Mouse (Mus musculus): Measurements from ENCODE around the gene Rnf208.

- TF ChIP-seq CTCF (IDR thresholded peaks at IDR 0.05; ENCODE audit: extremely low read depth, insufficient read length, insufficient replicate concordance, low read depth, low read length) (no peak), POLR2A (IDR thresholded peaks at IDR 0.05; ENCODE audit: low read depth, low read length) (no peak)
These were observed 16.2 kb upstream of the Rnf208 start for GRCm38 (mm10) chr2:25225811-25226379.

Data from small intestine, adult 2 months (tissue).